Mouse (Mus musculus): ENCODE measurements at regions not wholly inside any gene's neighbourhood (a gene's known extent, or its start where the extent isn't known, plus 50 kb on each side); places are given as distances from the start of the nearest gene placed in this dataset.

DNA sequence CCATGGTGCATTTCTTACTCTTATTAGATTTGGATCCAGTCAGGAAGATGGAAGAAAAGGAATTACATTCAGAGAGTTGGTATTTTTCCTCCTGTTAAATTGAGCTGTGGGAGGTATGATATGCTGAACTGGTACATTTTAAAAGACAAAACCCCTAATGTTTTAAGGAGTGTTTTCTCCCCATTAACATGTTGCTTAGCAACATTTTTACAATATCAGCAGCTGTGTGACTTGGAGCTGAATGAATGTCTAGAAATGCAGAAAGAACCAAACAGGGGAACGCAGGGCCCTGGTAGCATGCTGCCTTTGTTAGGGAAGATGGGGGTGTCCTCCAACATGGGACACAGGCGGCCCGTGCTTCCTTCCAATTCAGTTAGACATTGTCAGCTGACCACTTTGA is 257.5 kb upstream of the Gria1 start:
- TF ChIP-seq CTCF (IDR thresholded peaks at IDR 0.05; ENCODE audit: borderline replicate concordance, insufficient read depth, low read depth, low read length) (no peak), POLR2A (IDR thresholded peaks at IDR 0.05; ENCODE audit: borderline replicate concordance, insufficient read depth, low read length) (no peak)

Data from cerebellum, adult 2 months (tissue).